Mouse (Mus musculus) cortical plate, adult 2 months (tissue): ENCODE data around the gene Hoxa1.

ENCODE experiments used
- CTCF ChIP-seq: fragments of 200-500 bp; IDR thresholded peaks from 2 replicates; pipeline ENCODE4 v1.5.1; 2011; ENCODE audit warnings: mild to moderate bottlenecking, control low read depth, low read length; ENCODE audit not compliant: insufficient read depth; ENCODE audit errors: extremely low read depth
- POLR2A ChIP-seq: fragments of 200-500 bp; IDR thresholded peaks from 2 replicates; pipeline ENCODE4 v1.6.1; 2011; ENCODE audit warnings: mild to moderate bottlenecking, low read length, control low read depth; ENCODE audit not compliant: insufficient read depth; ENCODE audit errors: extremely low read depth

GRCm38 (mm10) chr6:52175864-52176263 lies 17.7 kb upstream of the Hoxa1 start:
- TF ChIP-seq CTCF = no peak
- TF ChIP-seq POLR2A = no peak
